Mouse (Mus musculus) cerebellum, adult 11-12 months (tissue): ENCODE results near the gene Cst13.

Experiments
- DNase-seq: peaks from one replicate; pipeline ENCODE4 v3.0.0; 2022

Cst13 gene

GRCm38 (mm10) chr2:148875335-148875811 lies 55.5 kb downstream of the Cst13 start, which contains the start of gene Cst3:
Cst3 (minus strand) TSS chr2:148875692.
- peak; percentile 89 for DNase-seq

GRCm38 (mm10) chr2:148877016-148877770 lies 57.3 kb downstream of the Cst13 start:
- peak; percentile 15 for DNase-seq

GRCm38 (mm10) chr2:148878641-148879130 lies 58.8 kb downstream of the Cst13 start:
- DNase-seq: no peak

GRCm38 (mm10) chr2:148879199-148879598 lies 59.3 kb downstream of the Cst13 start:
- DNase-seq: no peak
